Mouse (Mus musculus): ENCODE measurements around the gene Zdhhc13. TPM values are rescaled to one million over a fixed set of nuclear protein-coding genes. Genes with fewer than 3 reads are reported as not detected.

The Zdhhc13 gene
- polyA plus RNA-seq, 1 experiment from 2014 or later = 38.8 TPM

DNA sequence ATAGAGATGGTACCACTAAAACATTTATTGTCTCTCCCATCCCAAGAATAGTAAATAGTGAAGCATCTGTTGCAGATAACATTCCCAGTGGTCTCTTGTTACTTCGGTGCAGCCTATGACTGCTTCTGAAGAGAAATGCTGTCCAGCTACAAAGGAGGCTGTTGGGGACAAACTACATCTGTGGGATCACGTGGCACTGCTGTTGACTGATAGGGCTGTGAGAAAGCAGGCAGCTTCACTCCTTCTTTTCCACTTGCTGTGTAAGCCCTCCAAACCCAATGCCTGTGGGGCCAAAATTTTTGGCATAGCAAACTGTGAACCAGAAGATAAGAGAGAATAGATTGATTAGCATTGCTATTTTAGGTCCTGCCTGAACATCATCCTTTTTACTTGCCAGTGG, 41.6 kb downstream of the Zdhhc13 start:
- 64% methylated on average over 2 of the region's 2 CpGs for WGBS
- H3K4me2 ChIP-seq (ENCODE audit: low read length) = no peak overlapping the region
- H3K27me3 ChIP-seq (ENCODE audit: control insufficient read depth, insufficient read depth, low read depth, low read length) = peaks cover 8% of the 10 kb centered on the region; the same call in 1 of the 2 replicates
- no peaks in the 10 kb centered on the region for H3K9me3 ChIP-seq (replicated peaks; ENCODE audit: control insufficient read depth, low read length, poor library complexity, severe bottlenecking)
- no peak overlapping the region for H3K4me3 ChIP-seq (ENCODE audit: low read depth, low read length)
- H3K4me1 ChIP-seq (ENCODE audit: control insufficient read depth, insufficient read depth, low read length) = peaks cover 5% of the 10 kb centered on the region
- H3K9ac ChIP-seq (ENCODE audit: low read depth, low read length) = no peak overlapping the region
- no peak for ATAC-seq
- H3K36me3 ChIP-seq (ENCODE audit: control insufficient read depth, insufficient read depth, low read length) = peaks cover 16% of the 10 kb centered on the region
- no peak overlapping the region for H3K27ac ChIP-seq (ENCODE audit: low read length)

GRCm38 (mm10) chr7:48832735-48833134, 43.9 kb downstream of the Zdhhc13 start:
- H3K27me3 ChIP-seq (ENCODE audit: control insufficient read depth, insufficient read depth, low read depth, low read length) = peaks cover 12% of the 10 kb centered on the region

GRCm38 (mm10) chr7:48834371-48834970, 45.7 kb downstream of the Zdhhc13 start:
- peak; percentile 40 for ATAC-seq
- 36% methylated on average over 4 of the region's 4 CpGs for WGBS
- peaks cover 22% of the 10 kb centered on the region for H3K27me3 ChIP-seq (ENCODE audit: control insufficient read depth, insufficient read depth, low read depth, low read length)

More at GRCm38 (mm10) chr7:48832735-48833134, 43.9 kb downstream of the Zdhhc13 start:
- ATAC-seq = no peak
- Histone ChIP-seq H3K9me3 (replicated peaks; ENCODE audit: control insufficient read depth, low read length, poor library complexity, severe bottlenecking) (no peaks in the 10 kb centered on the region), H3K36me3 (ENCODE audit: control insufficient read depth, insufficient read depth, low read length) (peaks cover 2% of the 10 kb centered on the region), H3K4me1 (ENCODE audit: control insufficient read depth, insufficient read depth, low read length) (peaks cover 7% of the 10 kb centered on the region), H3K4me3 (ENCODE audit: low read depth, low read length) (no peak overlapping the region), H3K4me2 (ENCODE audit: low read length) (no peak overlapping the region), H3K27ac (ENCODE audit: low read length) (no peak overlapping the region), H3K9ac (ENCODE audit: low read depth, low read length) (no peak overlapping the region)
- 61% methylated on average over 1 of the region's 1 CpGs for WGBS

GRCm38 (mm10) chr7:48834989-48835626, 46.3 kb downstream of the Zdhhc13 start:
- peaks cover 22% of the 10 kb centered on the region for H3K27me3 ChIP-seq (ENCODE audit: control insufficient read depth, insufficient read depth, low read depth, low read length)
- no peak overlapping the region for H3K4me2 ChIP-seq (ENCODE audit: low read length)
- peaks cover 7% of the 10 kb centered on the region for H3K4me1 ChIP-seq (ENCODE audit: control insufficient read depth, insufficient read depth, low read length)
- H3K9ac ChIP-seq (ENCODE audit: low read depth, low read length) = no peak overlapping the region
- peak overlapping the region; percentile 53; the same call in 1 of the 2 replicates for H3K27ac ChIP-seq (ENCODE audit: low read length)
- ATAC-seq = peak; percentile 72; the same call in 1 of the 2 replicates
- 34% methylated on average over 12 of the region's 12 CpGs for WGBS
- H3K36me3 ChIP-seq (ENCODE audit: control insufficient read depth, insufficient read depth, low read length) = no peaks in the 10 kb centered on the region
- H3K9me3 ChIP-seq (replicated peaks; ENCODE audit: control insufficient read depth, low read length, poor library complexity, severe bottlenecking) = no peaks in the 10 kb centered on the region
- no peak overlapping the region for H3K4me3 ChIP-seq (ENCODE audit: low read depth, low read length)

More at GRCm38 (mm10) chr7:48834371-48834970, 45.7 kb downstream of the Zdhhc13 start:
- Histone ChIP-seq H3K36me3 (ENCODE audit: control insufficient read depth, insufficient read depth, low read length) (no peaks in the 10 kb centered on the region), H3K9ac (ENCODE audit: low read depth, low read length) (no peak overlapping the region), H3K4me3 (ENCODE audit: low read depth, low read length) (no peak overlapping the region), H3K27ac (ENCODE audit: low read length) (0 out of 2 replicates have a peak overlapping the region, but pooled peaks have one; percentile 48), H3K4me2 (ENCODE audit: low read length) (no peak overlapping the region), H3K9me3 (replicated peaks; ENCODE audit: control insufficient read depth, low read length, poor library complexity, severe bottlenecking) (no peaks in the 10 kb centered on the region), H3K4me1 (ENCODE audit: control insufficient read depth, insufficient read depth, low read length) (peaks cover 7% of the 10 kb centered on the region)

GRCm38 (mm10) chr7:48836949-48837348, 48.1 kb downstream of the Zdhhc13 start:
- H3K27ac ChIP-seq (ENCODE audit: low read length) = no peak overlapping the region
- H3K36me3 ChIP-seq (ENCODE audit: control insufficient read depth, insufficient read depth, low read length) = no peaks in the 10 kb centered on the region
- no peak overlapping the region for H3K4me3 ChIP-seq (ENCODE audit: low read depth, low read length)
- H3K4me1 ChIP-seq (ENCODE audit: control insufficient read depth, insufficient read depth, low read length) = peaks cover 7% of the 10 kb centered on the region
- H3K9ac ChIP-seq (ENCODE audit: low read depth, low read length) = no peak overlapping the region
- peaks cover 20% of the 10 kb centered on the region for H3K27me3 ChIP-seq (ENCODE audit: control insufficient read depth, insufficient read depth, low read depth, low read length)
- WGBS = 85% methylated on average over 6 of the region's 6 CpGs
- ATAC-seq = no peak
- H3K9me3 ChIP-seq (replicated peaks; ENCODE audit: control insufficient read depth, low read length, poor library complexity, severe bottlenecking) = no peaks in the 10 kb centered on the region
- no peak overlapping the region for H3K4me2 ChIP-seq (ENCODE audit: low read length)

DNA sequence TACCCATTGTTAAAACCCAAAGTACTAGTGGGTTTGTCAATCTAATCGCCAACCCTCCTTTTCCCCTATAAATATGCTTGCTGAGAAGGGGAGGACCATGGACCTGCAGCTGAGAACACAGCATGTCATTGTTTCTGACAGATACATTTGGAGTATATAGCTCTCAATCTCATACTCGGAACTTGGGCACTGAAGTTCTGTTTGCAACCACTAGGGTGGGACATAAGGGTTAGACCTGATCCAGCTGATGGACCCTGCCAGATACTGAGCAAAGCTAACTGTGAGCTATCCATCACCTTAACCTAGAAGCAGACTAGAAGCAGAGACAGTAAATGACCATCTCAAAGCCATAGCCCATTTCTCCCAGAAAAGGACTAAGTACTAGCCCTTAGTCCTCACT, 49.6 kb downstream of the Zdhhc13 start:
- Histone ChIP-seq H3K4me3 (ENCODE audit: low read depth, low read length) (no peak overlapping the region), H3K27me3 (ENCODE audit: control insufficient read depth, insufficient read depth, low read depth, low read length) (peaks cover 14% of the 10 kb centered on the region), H3K9me3 (replicated peaks; ENCODE audit: control insufficient read depth, low read length, poor library complexity, severe bottlenecking) (no peaks in the 10 kb centered on the region), H3K4me2 (ENCODE audit: low read length) (no peak overlapping the region), H3K27ac (ENCODE audit: low read length) (no peak overlapping the region), H3K36me3 (ENCODE audit: control insufficient read depth, insufficient read depth, low read length) (no peaks in the 10 kb centered on the region), H3K4me1 (ENCODE audit: control insufficient read depth, insufficient read depth, low read length) (peaks cover 7% of the 10 kb centered on the region), H3K9ac (ENCODE audit: low read depth, low read length) (no peak overlapping the region)
- 67% methylated on average over 2 of the region's 2 CpGs for WGBS
- ATAC-seq = no peak

DNA sequence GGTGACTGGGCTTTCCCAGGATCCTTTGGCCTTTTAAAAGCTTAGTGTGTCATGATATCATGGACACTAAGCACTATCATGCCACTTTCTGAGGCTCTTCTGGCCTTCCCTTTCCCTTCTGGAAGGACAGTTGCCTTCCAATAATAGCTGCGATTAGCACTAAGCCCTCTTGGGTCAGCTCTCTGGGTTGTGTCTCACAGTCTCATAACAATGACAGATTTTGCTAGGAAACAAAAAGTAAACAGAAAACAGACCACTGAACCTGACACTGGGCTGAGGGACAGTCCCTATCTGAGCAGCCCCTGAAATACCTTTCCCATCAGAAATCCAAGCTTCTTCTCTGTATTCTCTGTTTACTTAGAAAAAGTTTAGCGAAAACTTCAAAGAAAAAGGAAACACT, 51.7 kb downstream of the Zdhhc13 start:
- Histone ChIP-seq H3K4me1 (ENCODE audit: control insufficient read depth, insufficient read depth, low read length) (peaks cover under 1% of the 10 kb centered on the region), H3K9me3 (replicated peaks; ENCODE audit: control insufficient read depth, low read length, poor library complexity, severe bottlenecking) (no peaks in the 10 kb centered on the region), H3K4me2 (ENCODE audit: low read length) (no peak overlapping the region), H3K27me3 (ENCODE audit: control insufficient read depth, insufficient read depth, low read depth, low read length) (peaks cover 14% of the 10 kb centered on the region), H3K9ac (ENCODE audit: low read depth, low read length) (no peak overlapping the region), H3K4me3 (ENCODE audit: low read depth, low read length) (no peak overlapping the region), H3K27ac (ENCODE audit: low read length) (no peak overlapping the region), H3K36me3 (ENCODE audit: control insufficient read depth, insufficient read depth, low read length) (no peaks in the 10 kb centered on the region)
- no peak for ATAC-seq
- 90% methylated on average over 2 of the region's 2 CpGs for WGBS

DNA sequence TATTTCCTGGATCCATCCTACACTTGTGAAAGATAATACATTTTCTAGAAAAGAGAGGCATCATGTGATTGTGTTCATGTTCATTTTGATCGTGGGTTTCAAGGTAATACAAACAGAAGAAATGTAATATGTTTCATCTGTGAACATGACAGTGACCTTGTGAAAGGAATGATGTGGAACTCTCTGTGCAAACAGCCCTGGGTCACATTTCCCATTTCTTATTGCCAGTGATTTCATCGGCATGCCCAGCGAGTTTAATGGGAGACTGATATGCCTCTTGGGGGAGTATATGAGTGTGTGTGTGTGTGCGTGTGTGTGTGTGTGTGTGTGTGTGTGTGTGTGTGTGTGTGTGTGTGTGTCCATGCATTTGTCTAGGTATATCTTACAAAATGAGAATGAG, 52.7 kb downstream of the Zdhhc13 start:
- Histone ChIP-seq H3K9me3 (replicated peaks; ENCODE audit: control insufficient read depth, low read length, poor library complexity, severe bottlenecking) (no peaks in the 10 kb centered on the region), H3K4me3 (ENCODE audit: low read depth, low read length) (no peak overlapping the region), H3K27me3 (ENCODE audit: control insufficient read depth, insufficient read depth, low read depth, low read length) (peaks cover 14% of the 10 kb centered on the region), H3K36me3 (ENCODE audit: control insufficient read depth, insufficient read depth, low read length) (no peaks in the 10 kb centered on the region), H3K9ac (ENCODE audit: low read depth, low read length) (no peak overlapping the region), H3K4me1 (ENCODE audit: control insufficient read depth, insufficient read depth, low read length) (no peaks in the 10 kb centered on the region), H3K27ac (ENCODE audit: low read length) (no peak overlapping the region), H3K4me2 (ENCODE audit: low read length) (no peak overlapping the region)
- ATAC-seq = no peak
- 77% methylated on average over 4 of the region's 4 CpGs for WGBS

- H3K27me3 ChIP-seq (ENCODE audit: control insufficient read depth, insufficient read depth, low read depth, low read length) = peaks cover 11% of the 10 kb centered on the region
- no peak overlapping the region for H3K27ac ChIP-seq (ENCODE audit: low read length)
- 74% methylated on average over 3 of the region's 3 CpGs for WGBS
- H3K9ac ChIP-seq (ENCODE audit: low read depth, low read length) = no peak overlapping the region
- no peak overlapping the region for H3K4me3 ChIP-seq (ENCODE audit: low read depth, low read length)
- H3K4me2 ChIP-seq (ENCODE audit: low read length) = no peak overlapping the region
- no peaks in the 10 kb centered on the region for H3K36me3 ChIP-seq (ENCODE audit: control insufficient read depth, insufficient read depth, low read length)
- H3K9me3 ChIP-seq (replicated peaks; ENCODE audit: control insufficient read depth, low read length, poor library complexity, severe bottlenecking) = no peaks in the 10 kb centered on the region
- no peaks in the 10 kb centered on the region for H3K4me1 ChIP-seq (ENCODE audit: control insufficient read depth, insufficient read depth, low read length)
- no peak for ATAC-seq
Observed at GRCm38 (mm10) chr7:48842353-48842752, 53.5 kb downstream of the Zdhhc13 start.
